Mouse (Mus musculus) C2C12 (cell line): ENCODE data around the gene 2900011O08Rik. TPM values are rescaled to one million over a fixed set of nuclear protein-coding genes. Genes with fewer than 3 reads are reported as not detected.
"Not testable (repeated sequence)": the region's sequence is repeated elsewhere in the genome, so short reads cannot be mapped to it uniquely, and the experiment has no call there.

Experiments
- H3K27me3 ChIP-seq: one replicate; pipeline ENCODE4 v1.6.1; 2011; ENCODE audit not compliant: control insufficient read depth, insufficient read depth, insufficient read length
- H3K36me3 ChIP-seq: one replicate; pipeline ENCODE4 v1.6.1; 2011; ENCODE audit not compliant: control insufficient read depth, insufficient read depth
- H3K4me3 ChIP-seq: one replicate; pipeline ENCODE4 v1.5.1; 2011; ENCODE audit warnings: mild to moderate bottlenecking, control low read depth; ENCODE audit not compliant: poor library complexity, insufficient read depth, severe bottlenecking
- H3K79me2 ChIP-seq: one replicate; pipeline ENCODE4 v1.6.1; 2011; ENCODE audit not compliant: control insufficient read depth, insufficient read depth
- H3K79me3 ChIP-seq: one replicate; pipeline ENCODE4 v1.6.1; 2011; ENCODE audit warnings: low read depth, control low read depth
- H3ac ChIP-seq: one replicate; pipeline ENCODE3; 2011; ENCODE audit warnings: low read depth; ENCODE audit not compliant: control insufficient read depth, insufficient read length
- CEBPB ChIP-seq: IDR thresholded peaks from one replicate; pipeline ENCODE4 v1.6.1; 2011; ENCODE audit warnings: low read depth, mild to moderate bottlenecking, control low read depth, moderate library complexity
- CTCF ChIP-seq: IDR thresholded peaks from one replicate; pipeline ENCODE4 v1.5.1; 2011; ENCODE audit not compliant: control insufficient read depth, insufficient read depth, insufficient read length
- FOSL1 ChIP-seq: IDR thresholded peaks from one replicate; pipeline ENCODE4 v1.8.0; 2011; ENCODE audit warnings: mild to moderate bottlenecking, low read length; ENCODE audit not compliant: poor library complexity, insufficient read depth, severe bottlenecking
- MAX ChIP-seq: IDR thresholded peaks from one replicate; pipeline ENCODE4 v1.6.1; 2011; ENCODE audit warnings: mild to moderate bottlenecking, control low read depth
- MYOD1 ChIP-seq: IDR thresholded peaks from one replicate; pipeline ENCODE4 v1.6.1; 2011; ENCODE audit warnings: low read depth; ENCODE audit not compliant: control insufficient read depth, insufficient read length
- MYOG ChIP-seq: IDR thresholded peaks from one replicate; pipeline ENCODE4 v1.6.1; 2011; ENCODE audit not compliant: control insufficient read depth, insufficient read length; ENCODE audit errors: extremely low read depth
- USF1 ChIP-seq: IDR thresholded peaks from one replicate; pipeline ENCODE4 v1.6.1; 2011; ENCODE audit warnings: low read depth, mild to moderate bottlenecking, control low read depth, moderate library complexity
- polyA plus RNA-seq: library from polyadenylated mRNA; unstranded; fragments of >200 nt; fragmentation: generic; extraction: Trizol; gene quantifications from one replicate; pipeline ENCODE4 v1.2.1, GENCODE M21; 2012; ENCODE audit warnings: missing spikeins

The 2900011O08Rik gene
- polyA plus RNA-seq, 1 experiment, result 0.02 TPM

DNA sequence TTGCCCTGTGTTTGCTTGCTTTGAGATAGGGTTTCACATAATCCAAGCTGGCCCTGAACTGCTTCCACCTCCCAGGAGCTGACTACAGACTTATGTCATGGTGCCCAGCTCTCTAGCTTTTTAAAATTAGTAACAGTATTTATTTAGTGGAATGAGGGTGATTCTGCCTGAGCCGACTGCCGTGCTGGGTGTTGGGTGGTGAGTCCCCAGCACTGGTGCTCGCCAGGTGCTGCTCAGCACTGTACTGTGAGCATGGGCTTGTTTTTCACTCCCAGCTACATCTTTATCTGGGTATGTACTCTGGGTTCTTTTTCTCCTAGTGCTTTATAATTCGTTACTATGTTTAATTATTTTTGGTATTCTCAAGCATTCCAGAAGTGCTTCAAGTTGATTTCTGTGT, 41.3 kb upstream of the 2900011O08Rik start:
- H3K27me3 ChIP-seq, result no peaks in the 10 kb centered on the region
- no peak overlapping the region for H3ac ChIP-seq
- no peak overlapping the region for H3K4me3 ChIP-seq
- no peaks in the 10 kb centered on the region for H3K79me2 ChIP-seq
- no peaks in the 10 kb centered on the region for H3K36me3 ChIP-seq
- no peaks in the 10 kb centered on the region for H3K79me3 ChIP-seq
- TF ChIP-seq USF1, result no peak

DNA sequence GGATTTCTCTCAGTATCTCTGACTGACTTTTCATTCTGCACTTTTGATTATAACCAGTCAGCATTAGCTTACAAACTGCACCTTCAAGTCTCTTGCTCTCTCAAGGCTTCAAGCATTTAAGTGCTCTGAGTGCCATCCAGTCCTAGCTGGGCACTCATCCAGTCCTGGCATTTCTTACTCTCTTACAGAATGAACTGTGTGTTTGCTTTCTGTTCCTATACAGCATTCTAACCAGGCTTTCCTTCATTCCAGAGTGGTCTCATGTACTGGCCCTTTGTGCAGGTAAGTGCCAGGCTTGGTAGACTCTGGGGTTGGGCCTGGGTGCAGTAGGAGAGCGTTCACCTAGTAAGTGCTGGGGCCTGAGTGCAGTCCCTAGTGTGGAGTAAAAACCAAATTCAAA, 40.1 kb upstream of the 2900011O08Rik start:
- H3K79me3 ChIP-seq, result no peaks in the 10 kb centered on the region
- no peaks in the 10 kb centered on the region for H3K27me3 ChIP-seq
- no peaks in the 10 kb centered on the region for H3K79me2 ChIP-seq
- H3ac ChIP-seq, result no peak overlapping the region
- no peaks in the 10 kb centered on the region for H3K36me3 ChIP-seq
- H3K4me3 ChIP-seq, result no peak overlapping the region
- TF ChIP-seq MAX, result no peak
- no peak for TF ChIP-seq MYOG
- no peak for TF ChIP-seq USF1
- TF ChIP-seq CEBPB, result no peak
- no peak for TF ChIP-seq FOSL1
- no peak for TF ChIP-seq MYOD1
- TF ChIP-seq CTCF, result no peak

DNA sequence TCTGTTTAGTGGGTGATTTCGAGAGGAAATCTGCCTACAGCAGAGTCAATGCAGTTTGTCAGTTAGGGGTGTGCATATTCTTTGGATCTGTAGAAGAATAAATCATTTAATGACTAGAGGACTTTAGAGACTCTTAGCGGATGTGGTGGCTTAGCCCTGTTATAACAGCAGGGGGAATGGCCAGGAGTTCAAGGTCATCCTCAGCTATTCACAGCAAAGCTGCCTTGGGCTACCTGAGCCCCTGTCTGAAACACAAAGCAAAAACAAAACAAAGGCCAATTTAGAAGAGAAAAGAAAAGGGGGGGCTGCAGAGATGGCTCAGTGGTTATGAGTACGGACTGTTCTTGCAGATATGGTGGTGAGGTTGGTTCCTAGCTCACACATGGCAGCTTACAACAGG, 35.2 kb upstream of the 2900011O08Rik start:
- H3K27me3 ChIP-seq, result no peaks in the 10 kb centered on the region
- no peak overlapping the region for H3K4me3 ChIP-seq
- H3K36me3 ChIP-seq, result no peaks in the 10 kb centered on the region
- no peak overlapping the region for H3ac ChIP-seq
- H3K79me2 ChIP-seq, result no peaks in the 10 kb centered on the region
- TF ChIP-seq CEBPB (no peak), FOSL1 (no peak), USF1 (no peak), CTCF (no peak), MAX (no peak), MYOG (no peak), MYOD1 (no peak)
- no peaks in the 10 kb centered on the region for H3K79me3 ChIP-seq

DNA sequence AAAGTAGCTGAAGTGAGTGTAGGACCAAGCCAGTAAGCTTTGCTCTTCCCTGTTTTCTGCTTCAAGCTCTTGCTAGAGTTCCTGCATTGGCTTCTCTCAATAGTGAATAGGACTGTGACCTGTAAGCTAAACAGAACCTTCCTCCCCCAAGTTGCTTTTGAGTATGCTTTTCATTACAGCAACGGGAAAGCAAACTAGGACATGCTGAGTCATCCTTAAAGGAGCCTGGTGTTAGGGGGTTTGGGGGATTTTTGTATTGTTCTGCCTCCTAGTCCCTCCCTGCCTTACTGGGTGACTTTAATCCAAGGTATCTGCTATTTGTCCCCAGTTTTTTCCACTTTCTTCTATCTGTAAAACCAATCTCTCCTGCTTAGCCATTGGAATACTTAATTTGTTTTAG, 24.4 kb upstream of the 2900011O08Rik start:
- TF ChIP-seq CEBPB (no peak), MYOG (no peak), FOSL1 (no peak), USF1 (no peak), MYOD1 (no peak), CTCF (no peak), MAX (no peak)
- Histone ChIP-seq H3K36me3 (no peaks in the 10 kb centered on the region), H3ac (no peak overlapping the region), H3K79me3 (no peaks in the 10 kb centered on the region), H3K79me2 (no peaks in the 10 kb centered on the region), H3K27me3 (no peaks in the 10 kb centered on the region), H3K4me3 (no peak overlapping the region)

DNA sequence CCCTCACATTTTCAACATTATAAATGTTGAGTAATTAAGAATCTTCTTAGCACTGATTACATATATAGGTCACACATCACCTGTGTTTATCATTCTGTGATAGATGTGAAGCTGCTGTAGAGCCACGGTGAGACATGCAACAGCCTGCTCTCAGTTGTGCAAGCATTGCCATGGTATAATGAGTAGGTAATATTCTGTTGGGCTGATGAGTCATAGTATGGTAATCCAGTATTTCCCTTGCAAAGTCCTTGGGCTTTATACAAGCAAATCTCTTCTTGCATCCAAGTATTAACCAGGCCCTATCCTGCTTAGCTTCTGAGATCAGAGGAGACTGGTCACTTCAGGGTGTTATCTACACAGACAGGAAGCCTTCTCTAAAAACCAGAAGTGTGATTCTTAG, 17.3 kb upstream of the 2900011O08Rik start:
- H3K36me3 ChIP-seq, result no peaks in the 10 kb centered on the region
- H3K27me3 ChIP-seq, result no peaks in the 10 kb centered on the region
- TF ChIP-seq CEBPB, result peak; percentile 77
- TF ChIP-seq MYOG, result no peak
- no peak for TF ChIP-seq MYOD1
- no peak for TF ChIP-seq MAX

DNA sequence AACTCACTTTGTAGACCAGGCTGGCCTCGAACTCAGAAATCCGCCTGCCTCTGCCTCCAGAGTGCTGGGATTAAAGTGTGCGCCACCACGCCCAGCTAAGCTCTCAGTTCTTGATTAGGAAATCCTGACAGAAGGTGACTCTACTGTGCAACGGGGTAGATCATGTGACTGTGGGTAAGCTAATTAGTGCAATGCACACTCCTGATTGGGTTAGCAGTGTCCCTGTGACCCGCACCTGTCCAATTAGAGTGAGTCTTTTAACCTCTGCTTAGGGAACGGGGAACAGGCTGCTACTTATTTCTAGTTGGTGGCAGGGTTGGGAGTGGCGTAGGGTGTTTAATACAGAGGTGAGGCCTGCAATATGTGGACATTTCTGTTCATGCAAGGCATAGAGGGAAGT, 14.4 kb upstream of the 2900011O08Rik start:
- no peaks in the 10 kb centered on the region for H3K79me3 ChIP-seq
- no peak overlapping the region for H3ac ChIP-seq
- no peak overlapping the region for H3K4me3 ChIP-seq
- H3K36me3 ChIP-seq, result no peaks in the 10 kb centered on the region
- H3K27me3 ChIP-seq, result no peaks in the 10 kb centered on the region
- no peaks in the 10 kb centered on the region for H3K79me2 ChIP-seq
- no peak for TF ChIP-seq CTCF
- no peak for TF ChIP-seq FOSL1

More for the DNA sequence above, 17.3 kb upstream of the 2900011O08Rik start:
- no peaks in the 10 kb centered on the region for H3K79me3 ChIP-seq
- H3ac ChIP-seq, result no peak overlapping the region
- no peak overlapping the region for H3K4me3 ChIP-seq
- H3K79me2 ChIP-seq, result no peaks in the 10 kb centered on the region

DNA sequence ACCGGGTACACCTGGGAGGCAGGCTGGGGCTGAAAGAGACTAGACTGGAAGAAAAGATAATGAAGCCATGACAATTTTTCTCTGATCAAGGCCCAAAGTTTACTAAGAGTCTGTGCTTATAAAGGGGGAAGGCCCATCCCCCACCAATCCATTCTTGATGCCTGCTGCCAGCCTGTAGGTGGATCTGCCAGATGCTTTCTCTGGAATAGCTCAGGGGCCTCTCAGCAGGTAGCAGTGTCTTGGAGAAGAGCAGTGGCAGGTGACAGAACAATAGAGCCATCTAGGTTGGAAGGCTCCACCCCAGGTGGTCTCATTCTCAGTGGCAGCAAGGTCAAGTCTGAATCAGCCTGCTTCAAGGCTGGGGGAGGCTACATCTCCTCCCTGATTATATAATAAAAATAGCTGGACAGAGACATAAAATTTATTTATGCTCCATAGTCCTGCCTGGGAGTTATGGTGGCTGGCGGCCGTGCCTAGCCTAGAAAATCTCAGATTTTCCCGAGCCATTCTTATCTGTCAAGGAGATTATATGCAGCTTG, 10.0 kb upstream of the 2900011O08Rik start:
- not testable (repeated sequence) for H3K79me2 ChIP-seq, H3ac ChIP-seq, H3K36me3 ChIP-seq, H3K79me3 ChIP-seq, H3K4me3 ChIP-seq, H3K27me3 ChIP-seq

DNA sequence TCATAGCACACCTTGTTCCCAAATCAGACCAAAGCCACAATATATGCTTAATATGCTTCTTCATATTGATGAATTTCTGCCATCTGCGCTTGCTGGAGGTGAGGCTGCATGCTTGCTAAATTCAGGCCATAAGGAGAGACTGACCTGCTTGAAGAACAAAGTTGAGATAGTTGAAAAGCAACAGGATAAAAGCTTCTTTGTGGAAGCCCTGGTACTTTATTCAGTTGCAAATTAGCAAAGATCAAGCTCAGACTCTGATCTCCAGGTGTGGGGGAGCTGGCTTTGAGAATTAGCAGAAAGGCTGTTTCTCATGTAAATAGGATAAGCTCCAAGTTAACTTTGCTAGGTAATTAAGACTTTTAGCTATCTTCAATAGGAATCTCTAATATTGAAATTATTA, 9.4 kb upstream of the 2900011O08Rik start:
- H3K27me3 ChIP-seq, H3K79me3 ChIP-seq, H3K4me3 ChIP-seq, H3K36me3 ChIP-seq, H3ac ChIP-seq, H3K79me2 ChIP-seq: not testable (repeated sequence)

DNA sequence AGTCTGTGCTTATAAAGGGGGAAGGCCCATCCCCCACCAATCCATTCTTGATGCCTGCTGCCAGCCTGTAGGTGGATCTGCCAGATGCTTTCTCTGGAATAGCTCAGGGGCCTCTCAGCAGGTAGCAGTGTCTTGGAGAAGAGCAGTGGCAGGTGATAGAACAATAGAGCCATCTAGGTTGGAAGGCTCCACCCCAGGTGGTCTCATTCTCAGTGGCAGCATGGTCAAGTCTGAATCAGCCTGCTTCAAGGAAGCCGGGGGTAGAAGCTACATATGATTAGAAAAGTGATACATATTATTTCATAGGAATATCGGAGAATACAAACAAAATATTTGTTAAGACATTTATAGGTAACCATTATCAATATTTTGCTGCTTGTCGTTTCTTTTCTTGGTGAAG, 4.7 kb upstream of the 2900011O08Rik start:
- H3K79me2 ChIP-seq, H3K27me3 ChIP-seq, H3K4me3 ChIP-seq, H3ac ChIP-seq, H3K79me3 ChIP-seq, H3K36me3 ChIP-seq: not testable (repeated sequence)
